Mouse (Mus musculus) intestine, embryonic 14.5 days (tissue): ENCODE results near the gene Gimap8. TPM values are rescaled to one million over a fixed set of nuclear protein-coding genes. Genes with fewer than 3 reads are reported as not detected.

Source experiments
- ATAC-seq: fragments of 200-750 bp; cut with Nextera tagmentation; replicated peaks from 2 replicates; pipeline ENCODE4 v1.8.0; 2017; ENCODE audit warnings: low read depth, moderate number of reproducible peaks, moderate TSS enrichment, moderate library complexity; ENCODE audit not compliant: low FRiP score, low TSS enrichment
- DNase-seq: peaks from one replicate; pipeline ENCODE4 v3.0.0-alpha.2; 2018; ENCODE audit warnings: low spot score
- H3K27ac ChIP-seq: fragments of 300-500 bp; sonication (generic); 2 replicates; pipeline ENCODE4 v1.5.1; 2014; ENCODE audit warnings: low read depth, mild to moderate bottlenecking, control low read depth
- H3K27me3 ChIP-seq: fragments of 300-500 bp; sonication (generic); replicated peaks from 2 replicates; pipeline ENCODE4 v1.6.1; 2014; ENCODE audit warnings: low read length, control low read depth; ENCODE audit not compliant: control insufficient read depth, insufficient read depth
- H3K36me3 ChIP-seq: fragments of 300-500 bp; sonication (generic); 2 replicates; pipeline ENCODE4 v1.6.1; 2014; ENCODE audit warnings: low read length, control low read depth; ENCODE audit not compliant: control insufficient read depth, insufficient read depth
- H3K4me1 ChIP-seq: fragments of 300-500 bp; sonication (generic); replicated peaks from 2 replicates; pipeline ENCODE4 v1.6.1; 2014; ENCODE audit warnings: low read length, control low read depth, mixed read lengths; ENCODE audit not compliant: control insufficient read depth, insufficient read depth
- H3K4me2 ChIP-seq: fragments of 300-500 bp; sonication (generic); 2 replicates; pipeline ENCODE4 v1.6.1; 2014; ENCODE audit warnings: low read length
- H3K4me3 ChIP-seq: fragments of 300-500 bp; sonication (generic); 2 replicates; pipeline ENCODE4 v1.5.1; 2014; ENCODE audit warnings: low read depth, low read length, control low read depth, mixed read lengths
- H3K9ac ChIP-seq: fragments of 300-500 bp; sonication (generic); 2 replicates; pipeline ENCODE4 v1.6.1; 2014; ENCODE audit warnings: mild to moderate bottlenecking, low read length
- H3K9me3 ChIP-seq: fragments of 300-500 bp; sonication (generic); 2 replicates; pipeline ENCODE4 v1.6.1; 2016; ENCODE audit warnings: low read length, control low read depth; ENCODE audit not compliant: control insufficient read depth
- WGBS: fragments of 180-500 bp; shearing (Covaris S2); extraction: QIAGEN DNeasy Blood & Tissue Kit; methylation state at CpG from one replicate; pipeline ENCODE4 v1.1.7; 2014; 5-methylcytosine and 5-hydroxymethylcytosine counted together
- polyA plus RNA-seq: library from polyadenylated mRNA; unstranded; fragments of >200 nt; fragmentation: Nextera tagmentation; extraction: Ambion mirVana; gene quantifications from 2 replicates; pipeline ENCODE4 v1.2.1, GENCODE M21; 2014

The Gimap8 gene
- polyA plus RNA-seq = 0.73 and 0.77 TPM in 2 replicates

DNA sequence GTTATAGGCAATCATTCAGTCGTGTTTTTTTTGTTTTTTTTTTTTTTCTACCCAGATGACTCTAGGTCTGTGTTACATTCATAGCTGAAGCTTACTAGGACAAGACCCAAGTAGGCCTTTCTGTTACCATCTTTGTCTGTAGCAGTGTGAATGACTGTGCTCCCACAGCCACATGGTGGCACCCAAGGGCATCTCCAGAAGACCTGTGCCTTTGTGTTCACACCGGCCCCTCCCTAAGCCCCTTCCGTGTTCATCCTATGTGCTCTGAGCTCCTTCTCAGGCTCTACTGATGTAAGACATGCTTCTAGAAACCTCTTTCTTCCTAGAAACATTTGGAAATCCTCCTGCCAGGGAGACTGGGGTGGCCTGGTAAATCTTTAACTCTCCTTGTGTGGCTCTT is at the start of gene Gimap8:
Gene Gimap8, plus strand, starts transcription at position 240 of the 400 bp plus-strand sequence.
- Histone ChIP-seq H3K9ac (no peak within 1 kb of the TSS), H3K4me1 (0 out of 2 replicates have a peak, but pooled peaks cover 3% of the 10 kb centered on the region), H3K27ac (no peak within 1 kb of the TSS), H3K36me3 (no peaks in the 10 kb centered on the region), H3K27me3 (no peaks in the 10 kb centered on the region), H3K9me3 (no peaks in the 10 kb centered on the region), H3K4me3 (no peak within 1 kb of the TSS), H3K4me2 (no peak within 1 kb of the TSS)
- 32% methylated on average over 3 of the region's 3 CpGs for WGBS
- ATAC-seq (0 out of 2 replicates have a peak, but pooled peaks have one; percentile 41), DNase-seq (no peak)

DNA sequence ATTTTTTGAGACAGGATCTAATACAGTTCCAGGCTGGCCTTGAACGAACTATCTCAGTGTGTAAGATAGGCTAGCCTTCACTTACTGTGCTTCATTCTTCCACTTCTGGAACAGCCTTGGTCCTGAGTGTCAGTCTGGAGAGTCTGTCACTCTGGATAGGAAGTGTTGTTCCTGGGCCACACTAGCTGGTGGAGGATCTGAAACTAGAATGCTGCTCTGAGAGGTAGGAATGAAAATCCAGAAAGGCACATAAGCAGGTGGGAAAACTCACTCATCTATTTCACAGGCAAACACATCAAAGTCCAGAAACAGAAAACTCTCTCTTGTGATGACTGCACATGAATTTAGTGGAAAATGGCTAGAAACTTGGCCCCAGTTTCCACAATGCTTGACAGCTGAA is 46.4 kb upstream of the Gimap8 start:
- Histone ChIP-seq H3K27me3 (no peaks in the 10 kb centered on the region), H3K4me1 (peaks cover 9% of the 10 kb centered on the region), H3K4me3 (no peak overlapping the region), H3K4me2 (no peak overlapping the region), H3K36me3 (peaks cover 45% of the 10 kb centered on the region), H3K9me3 (peaks cover 28% of the 10 kb centered on the region), H3K9ac (no peak overlapping the region), H3K27ac (no peak overlapping the region)
- no peak for ATAC-seq
- DNase-seq = no peak
- 95% methylated on average over 1 of the region's 1 CpGs for WGBS

DNA sequence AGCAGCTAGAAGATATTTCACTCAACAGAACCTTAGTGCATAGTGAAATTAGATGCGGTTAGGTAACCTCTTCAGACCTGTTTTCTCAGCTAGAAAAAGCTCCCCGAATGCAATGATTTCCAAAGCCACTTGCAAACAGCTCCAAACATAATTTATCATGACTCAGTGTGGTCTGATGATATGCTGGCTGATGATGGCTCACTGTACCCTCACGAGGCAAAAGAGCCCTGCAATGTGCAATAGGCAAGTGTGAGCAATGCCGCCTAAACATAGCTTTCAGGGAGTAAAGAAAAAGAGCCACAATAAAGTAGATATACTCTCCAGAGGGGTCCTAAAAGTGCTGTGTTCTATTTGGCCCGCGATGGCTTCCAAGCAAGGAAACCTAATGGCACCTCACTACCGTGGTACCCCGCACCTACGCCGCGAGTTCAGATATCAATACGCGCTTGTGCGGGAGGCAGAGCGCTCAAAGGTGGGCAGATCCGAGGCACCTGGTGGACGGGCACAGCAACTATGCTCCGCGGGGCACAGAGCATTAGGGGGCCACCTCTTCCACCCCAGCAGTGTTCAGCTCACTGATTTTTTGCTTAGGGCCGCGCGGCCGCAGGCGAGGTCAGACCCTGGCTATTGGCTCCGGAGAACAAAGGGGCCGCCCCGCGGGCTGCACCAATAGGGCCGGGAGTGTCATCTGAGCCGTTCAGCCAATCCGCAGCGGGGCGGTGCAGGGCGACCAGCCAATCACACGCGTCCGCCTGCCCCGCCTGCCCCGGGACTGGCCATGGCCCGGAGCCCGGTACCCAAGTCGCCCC is 45.6 kb upstream of the Gimap8 start, which contains the start of gene Zfp775:
Gene Zfp775, plus strand, starts transcription at position 793 of the 809 bp plus-strand sequence.
- Histone ChIP-seq H3K4me1 (peaks cover 9% of the 10 kb centered on the region), H3K4me3 (peak within 1 kb of the TSS; percentile 77), H3K27ac (peak within 1 kb of the TSS; percentile 73), H3K27me3 (no peaks in the 10 kb centered on the region), H3K36me3 (peaks cover 37% of the 10 kb centered on the region), H3K4me2 (peak within 1 kb of the TSS; percentile 95), H3K9me3 (peaks cover 19% of the 10 kb centered on the region), H3K9ac (peak within 1 kb of the TSS; percentile 76)
- 5% methylated on average over 42 of the region's 42 CpGs for WGBS
- DNase-seq (peak; percentile 95), ATAC-seq (peak; percentile 100)

DNA sequence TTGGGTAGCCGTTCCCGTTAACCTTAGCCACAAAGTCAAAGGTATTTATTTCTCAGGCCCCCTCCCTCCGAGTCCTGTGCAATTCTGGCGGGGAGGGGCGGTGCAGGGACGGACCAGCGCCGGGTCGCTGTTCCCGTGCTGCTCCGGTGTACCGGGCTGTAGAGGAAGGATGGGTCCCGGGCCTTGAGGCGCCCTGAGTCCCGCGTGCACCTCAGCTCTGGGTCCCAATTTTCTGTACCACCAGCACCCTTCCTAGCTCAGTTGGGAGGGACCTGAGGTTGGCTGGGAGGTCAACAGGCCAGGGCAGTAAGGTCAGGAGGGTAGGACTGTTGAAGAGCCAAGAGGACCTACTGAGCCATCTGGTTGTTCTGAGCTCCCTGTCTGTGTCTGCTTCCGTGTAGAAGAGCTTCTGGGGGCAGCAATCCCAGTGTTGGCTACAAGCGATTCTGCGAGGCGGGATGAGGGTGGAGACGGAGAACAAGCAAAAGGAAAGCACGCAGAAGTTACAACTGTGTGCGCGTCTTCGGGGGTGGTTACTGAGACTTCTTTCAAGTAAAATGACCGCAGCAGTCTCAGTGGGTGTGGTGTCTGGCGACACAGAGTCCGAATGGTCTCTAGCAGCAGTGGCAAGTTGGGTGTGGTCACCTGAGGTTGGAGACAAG is 44.8 kb upstream of the Gimap8 start:
- peak overlapping the region; percentile 73 for H3K27ac ChIP-seq
- H3K36me3 ChIP-seq = peaks cover 30% of the 10 kb centered on the region
- DNase-seq = no peak
- peak overlapping the region; percentile 76 for H3K9ac ChIP-seq
- peak overlapping the region; percentile 77 for H3K4me3 ChIP-seq
- peak; percentile 78 for ATAC-seq
- H3K4me2 ChIP-seq = peak overlapping the region; percentile 95
- 2% methylated on average over 28 of the region's 28 CpGs for WGBS
- peaks cover 12% of the 10 kb centered on the region for H3K9me3 ChIP-seq
- H3K27me3 ChIP-seq = no peaks in the 10 kb centered on the region
- H3K4me1 ChIP-seq = peaks cover 9% of the 10 kb centered on the region

DNA sequence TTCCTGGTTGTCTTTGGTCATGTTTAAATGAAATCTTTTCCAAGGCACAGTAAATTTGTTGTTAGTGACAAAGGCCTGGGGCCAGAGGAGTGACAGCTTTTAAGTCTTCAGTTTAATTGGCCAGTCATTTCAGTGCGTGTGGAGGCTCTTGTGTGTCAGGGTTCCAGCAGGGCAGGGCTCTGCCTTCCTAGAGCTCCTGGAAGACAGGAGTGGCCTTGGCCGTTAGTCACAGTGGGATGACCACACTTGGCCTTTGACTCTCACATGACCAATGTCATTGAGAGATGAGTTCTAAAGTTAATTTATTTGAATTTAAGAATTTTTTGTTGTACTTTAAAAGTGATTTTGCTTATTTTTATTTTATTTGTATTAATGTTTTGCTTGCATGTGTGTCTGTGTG is 38.9 kb upstream of the Gimap8 start:
- H3K9me3 ChIP-seq = no peaks in the 10 kb centered on the region
- no peaks in the 10 kb centered on the region for H3K27me3 ChIP-seq
- H3K4me1 ChIP-seq = no peaks in the 10 kb centered on the region
- ATAC-seq (no peak), DNase-seq (no peak)
- 71% methylated on average over 2 of the region's 2 CpGs for WGBS
- H3K27ac ChIP-seq = no peak overlapping the region
- H3K4me3 ChIP-seq = no peak overlapping the region
- no peaks in the 10 kb centered on the region for H3K36me3 ChIP-seq
- no peak overlapping the region for H3K4me2 ChIP-seq
- H3K9ac ChIP-seq = no peak overlapping the region

DNA sequence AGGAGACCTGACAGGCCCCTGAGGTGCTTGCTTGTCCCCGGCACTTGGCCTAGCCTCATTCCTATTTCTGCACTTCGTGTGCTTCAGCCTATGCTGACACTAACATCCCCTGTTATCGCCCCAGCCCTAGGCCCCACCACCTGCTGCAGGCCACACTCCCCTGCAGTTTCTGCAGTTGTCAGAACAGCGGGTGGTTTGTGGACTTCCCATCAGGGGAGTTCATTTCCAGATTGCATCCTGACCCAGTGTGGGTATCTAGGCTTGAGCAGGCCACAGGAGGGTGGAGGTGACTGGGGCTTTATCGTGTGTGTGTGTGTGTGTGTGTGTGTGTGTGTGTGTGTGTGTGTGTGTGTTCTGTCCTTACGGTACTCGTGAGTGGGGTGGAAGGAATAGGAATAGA is 37.5 kb upstream of the Gimap8 start:
- Histone ChIP-seq H3K27me3 (no peaks in the 10 kb centered on the region), H3K9me3 (no peaks in the 10 kb centered on the region), H3K4me1 (no peaks in the 10 kb centered on the region), H3K36me3 (peaks cover 7% of the 10 kb centered on the region; the same call in 1 of the 2 replicates), H3K4me3 (no peak overlapping the region), H3K27ac (no peak overlapping the region), H3K9ac (no peak overlapping the region), H3K4me2 (no peak overlapping the region)
- 60% methylated on average over 6 of the region's 7 CpGs for WGBS
- ATAC-seq (no peak), DNase-seq (no peak)

DNA sequence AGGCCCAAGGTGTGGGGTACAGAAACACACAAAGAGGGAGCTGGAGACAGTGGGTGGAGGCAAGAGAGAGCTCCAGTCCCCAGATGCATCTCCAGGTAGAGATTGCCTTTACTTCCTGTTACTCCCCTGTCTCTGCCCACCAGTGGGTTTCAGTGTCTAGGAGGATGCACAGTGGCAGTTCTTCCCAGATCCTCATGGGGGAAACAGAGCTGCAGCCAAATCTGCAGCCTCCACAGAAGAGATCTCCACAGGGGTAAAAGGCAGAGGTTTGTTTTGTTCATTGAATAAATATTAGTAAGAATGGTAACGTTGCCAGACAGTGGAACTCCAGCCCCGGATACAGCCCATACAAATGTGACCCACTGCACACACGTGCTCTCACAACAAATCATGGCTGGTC is 36.4 kb upstream of the Gimap8 start:
- no peaks in the 10 kb centered on the region for H3K9me3 ChIP-seq
- H3K27me3 ChIP-seq = no peaks in the 10 kb centered on the region
- no peak for ATAC-seq
- WGBS = 44% methylated on average over 3 of the region's 3 CpGs
- peaks cover 7% of the 10 kb centered on the region; the same call in 1 of the 2 replicates for H3K36me3 ChIP-seq
- H3K4me3 ChIP-seq = no peak overlapping the region
- H3K27ac ChIP-seq = no peak overlapping the region
- H3K4me1 ChIP-seq = no peaks in the 10 kb centered on the region
- no peak for DNase-seq
- H3K4me2 ChIP-seq = no peak overlapping the region
- no peak overlapping the region for H3K9ac ChIP-seq

DNA sequence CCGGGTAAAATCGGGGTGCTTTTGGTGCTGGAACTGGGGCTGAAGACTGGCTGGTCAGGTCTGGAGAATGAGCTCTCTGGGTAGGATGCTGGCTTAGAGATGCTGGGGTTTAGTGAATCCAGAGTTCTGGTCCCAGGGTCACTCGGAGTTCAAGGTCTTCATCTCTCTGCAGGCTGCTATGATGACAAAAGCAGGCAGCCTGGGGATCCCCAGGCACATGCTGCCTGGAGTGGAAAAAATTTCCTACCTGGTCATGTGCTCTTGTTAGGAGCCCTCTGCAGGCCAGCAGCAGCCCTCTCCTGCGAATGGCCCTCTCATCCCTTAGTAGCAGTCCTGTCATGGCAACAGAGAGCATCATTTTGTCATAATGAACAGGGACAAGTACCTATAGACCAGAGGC is 33.6 kb upstream of the Gimap8 start:
- DNase-seq (no peak), ATAC-seq (no peak)
- Histone ChIP-seq H3K36me3 (peaks cover 7% of the 10 kb centered on the region; the same call in 1 of the 2 replicates), H3K9ac (no peak overlapping the region), H3K27me3 (no peaks in the 10 kb centered on the region), H3K4me1 (no peaks in the 10 kb centered on the region), H3K4me2 (no peak overlapping the region), H3K27ac (no peak overlapping the region), H3K4me3 (no peak overlapping the region), H3K9me3 (no peaks in the 10 kb centered on the region)
- 82% methylated on average over 4 of the region's 4 CpGs for WGBS
